Mouse (Mus musculus) mouse trophoblast stem cell (cell line): ENCODE measurements around the gene Mgme1.

Experiments
- in situ Hi-C, 2 experiments: fragments of 300-500 bp; cut with MseI, MboI; formaldehyde crosslinking; loops; 2 replicates in 1 of 2; 3 replicates in 1 of 2; pipeline ENCODE4 v1.15.1; 2025

Gene Mgme1

DNA sequence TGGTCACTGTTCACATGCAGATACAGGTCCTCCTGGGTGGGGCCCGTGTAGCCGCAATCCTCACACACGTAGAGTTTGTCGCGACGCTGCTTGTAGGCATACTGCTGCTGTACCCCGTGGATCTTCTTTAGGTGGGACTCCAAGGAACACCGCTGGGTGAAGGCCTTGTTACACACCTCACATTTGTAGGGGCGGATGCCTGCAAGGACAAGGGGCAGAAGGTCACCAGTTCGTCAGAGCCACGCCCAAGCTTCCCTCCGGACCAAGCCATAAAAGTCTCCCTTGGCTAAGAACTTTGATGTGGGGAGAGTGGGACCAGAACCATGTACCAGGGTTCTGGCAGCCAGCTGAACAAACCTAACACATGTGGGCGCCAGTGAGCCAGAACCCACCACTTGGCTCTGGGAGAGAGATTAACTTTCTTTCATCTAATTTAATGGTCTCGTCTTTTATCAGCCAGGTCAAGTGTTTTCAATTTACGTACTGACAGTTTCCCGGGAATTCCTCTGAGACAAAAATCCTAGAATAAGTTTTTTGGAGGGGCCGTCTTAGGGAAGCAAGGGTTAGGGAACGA is 35.3 kb downstream of the Mgme1 start:
- in situ Hi-C loops: no loop called here

DNA sequence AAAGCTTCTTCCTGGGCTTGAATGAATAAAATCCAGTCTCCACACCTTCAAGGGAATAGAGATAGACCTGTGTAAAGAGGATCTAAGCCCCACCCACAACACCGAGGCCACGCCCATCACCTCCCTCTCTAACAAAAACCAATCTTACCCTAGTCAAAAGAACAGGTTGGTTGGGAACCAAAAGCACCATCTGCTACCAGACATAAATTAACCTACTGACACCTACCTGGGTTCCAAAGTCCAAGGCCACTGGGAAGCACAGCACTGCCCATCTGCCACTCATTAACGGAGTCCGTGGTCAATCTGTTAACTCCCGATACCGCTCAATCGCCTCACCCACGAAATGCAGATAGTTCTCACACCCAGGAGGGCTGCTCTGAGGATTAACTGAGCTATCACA is 38.1 kb downstream of the Mgme1 start:
- in situ Hi-C loops: no loop called here

DNA sequence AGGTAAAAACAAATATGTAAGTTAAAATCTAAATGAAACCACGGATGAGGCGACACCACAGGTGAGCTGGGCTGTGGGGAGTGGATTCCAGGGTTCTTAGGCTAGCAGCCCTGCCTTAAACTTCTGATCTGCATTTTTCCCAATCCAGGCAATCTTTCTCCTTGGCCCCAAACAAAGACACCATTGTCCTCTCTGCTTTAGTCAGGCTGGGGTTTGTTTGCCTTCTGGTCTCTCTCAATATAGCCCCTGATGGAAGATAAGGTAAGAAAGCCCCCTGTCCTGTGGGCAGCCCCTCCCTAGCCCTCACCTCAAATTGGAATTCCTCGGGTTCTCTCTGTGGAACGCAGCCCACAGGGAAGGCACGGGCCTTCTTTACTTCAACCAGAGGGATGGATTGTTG is 39.8 kb downstream of the Mgme1 start:
- in situ Hi-C loops: no loop called here

DNA sequence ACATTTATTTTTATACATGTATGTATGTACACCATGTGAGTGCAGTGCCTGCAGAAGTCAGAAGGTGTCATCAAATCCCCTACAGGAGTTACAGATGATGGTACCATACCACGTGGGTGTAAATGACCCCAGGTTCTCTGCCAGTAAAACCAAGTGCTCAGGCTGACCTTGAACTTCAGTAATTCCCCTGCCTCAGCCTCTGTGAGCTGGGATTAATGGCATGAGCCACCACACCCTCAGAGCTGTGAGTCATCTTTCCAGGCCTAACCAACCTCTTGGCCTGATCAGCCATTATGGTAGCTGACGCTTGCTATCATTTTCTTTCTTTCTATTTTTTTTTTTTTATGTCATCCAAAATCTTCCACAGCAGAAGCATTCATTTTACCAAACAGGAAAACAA is 40.9 kb downstream of the Mgme1 start:
- in situ Hi-C loops: no loop called here

DNA sequence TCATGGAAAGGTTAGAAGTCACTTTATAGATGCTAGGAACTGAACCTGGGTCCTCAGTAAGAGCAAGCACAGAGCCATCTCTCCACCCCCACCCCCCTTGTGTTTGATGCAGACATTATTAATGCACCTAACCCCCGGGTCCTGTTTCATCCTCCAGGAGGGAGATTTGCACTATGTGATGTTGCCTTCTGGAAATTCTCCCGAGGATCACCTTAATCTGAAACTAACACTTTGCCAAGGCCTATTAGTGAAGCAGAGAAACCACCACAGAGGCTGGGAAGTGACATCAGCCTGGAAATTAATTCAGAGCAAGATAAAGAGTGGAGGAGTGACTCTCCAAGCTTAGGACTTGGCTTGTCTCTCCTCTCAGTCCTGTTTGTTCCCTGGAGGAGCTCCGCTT is 53.8 kb downstream of the Mgme1 start:
- in situ Hi-C loops: no loop called here

DNA sequence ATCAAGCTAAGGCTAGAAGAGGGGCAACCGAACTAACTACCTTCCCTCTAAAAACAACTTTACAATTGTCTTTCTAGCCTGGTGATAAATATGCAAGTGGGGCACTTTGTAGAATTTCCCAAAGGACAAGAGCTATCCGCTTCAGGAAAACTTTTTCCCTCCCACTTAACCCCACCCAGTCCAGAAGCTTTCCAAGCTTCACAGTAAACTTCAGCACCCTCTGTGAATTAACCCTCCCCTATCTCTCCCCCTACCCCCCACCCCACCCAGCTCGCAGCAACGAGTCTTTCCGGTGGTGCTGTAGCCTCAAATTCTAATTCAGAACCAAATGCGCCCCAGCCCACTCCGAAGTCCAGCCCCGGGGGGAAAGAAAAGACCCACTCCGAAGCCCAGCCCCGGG is 59.0 kb downstream of the Mgme1 start:
- in situ Hi-C loops: no loop called here

DNA sequence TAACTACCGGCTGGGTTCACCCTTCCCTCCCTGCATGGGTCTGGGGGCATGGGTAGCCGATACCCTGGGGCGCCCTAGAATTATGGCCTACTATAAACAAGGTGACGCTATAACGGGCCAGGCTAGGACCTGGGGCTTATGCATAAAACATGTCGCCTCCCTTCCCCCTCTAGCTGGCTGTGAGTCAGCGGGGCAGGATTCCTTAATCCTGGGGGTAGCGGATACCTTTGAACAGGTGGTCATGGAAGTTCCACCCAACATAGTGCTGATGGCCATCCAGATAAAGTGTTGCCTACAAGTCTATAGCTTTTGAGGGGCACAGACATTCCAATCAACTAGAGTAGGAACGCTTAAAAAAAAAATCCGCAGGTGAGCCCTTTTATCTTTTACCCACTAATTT is 59.5 kb downstream of the Mgme1 start:
- in situ Hi-C loops: no loop called here

DNA sequence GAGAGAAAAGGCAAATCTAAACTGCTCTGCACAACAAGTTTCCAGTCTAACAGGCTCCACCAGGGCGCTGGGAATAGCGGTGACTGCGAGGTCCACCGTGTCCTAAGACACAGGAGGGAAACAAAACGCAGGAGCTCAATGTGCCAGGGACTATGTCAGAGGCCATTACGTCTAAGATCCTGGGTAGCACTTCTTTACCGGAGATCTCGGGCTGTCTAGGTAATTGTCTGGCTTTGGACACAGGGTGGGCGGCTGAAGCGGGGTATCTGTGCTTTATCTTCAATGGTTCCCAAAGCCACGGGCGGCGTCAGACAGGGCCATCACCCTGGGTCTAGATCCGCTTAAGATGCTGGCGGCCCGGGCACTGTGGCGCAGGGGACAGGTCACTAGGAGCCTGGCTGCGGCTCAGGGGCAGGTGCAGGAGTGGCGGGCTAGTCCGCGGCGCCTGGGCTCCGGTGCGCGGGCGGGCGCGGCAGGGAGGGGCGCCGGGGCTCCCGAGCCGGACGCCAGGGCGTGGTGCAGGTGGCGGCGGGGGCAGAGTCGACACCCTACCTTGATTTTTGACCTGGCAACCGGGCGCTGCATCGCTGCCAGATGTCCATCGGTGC is 60.0 kb downstream of the Mgme1 start:
- in situ Hi-C loops: no loop called here
